Mouse (Mus musculus) ES-E14 (cell line): ENCODE measurements at regions not wholly inside any gene's neighbourhood (a gene's known extent, or its start where the extent isn't known, plus 50 kb on each side); places are given as distances from the start of the nearest gene placed in this dataset.
A peak's percentile ranks its signal among the peaks of the same experiment; 100 is the strongest.

Source experiments
- DNase-seq: peaks from one replicate; pipeline ENCODE4 v3.0.0-alpha.2; 2013; ENCODE audit warnings: low read depth, low spot score
- H3K27ac ChIP-seq: 2 replicates; pipeline ENCODE4 v1.5.1; 2012; ENCODE audit warnings: low read depth, mild to moderate bottlenecking, low read length, moderate library complexity, mixed read lengths; ENCODE audit not compliant: poor library complexity, insufficient read depth, severe bottlenecking
- H3K36me3 ChIP-seq: 2 replicates; pipeline ENCODE4 v1.6.1; 2012; ENCODE audit warnings: mild to moderate bottlenecking, low read length, moderate library complexity, mixed read lengths; ENCODE audit not compliant: control insufficient read depth, poor library complexity, insufficient read depth, severe bottlenecking
- H3K4me1 ChIP-seq, 2 experiments: fragments of 150-350 bp in 1 of 2; sonication (generic) in 1 of 2; 2 replicates each; pipeline ENCODE4 v1.6.1; 2012; ENCODE audit warnings: low read length in 2 of 2, mild to moderate bottlenecking in 1 of 2, mixed read lengths in 1 of 2; ENCODE audit not compliant: control insufficient read depth in 2 of 2, insufficient read depth in 2 of 2, poor library complexity in 1 of 2
- H3K4me3 ChIP-seq, 2 experiments: fragments of 150-350 bp in 1 of 2; sonication (generic) in 1 of 2; 2 replicates each; pipeline ENCODE4 v1.5.1; 2012; ENCODE audit warnings: low read length in 2 of 2, low read depth in 1 of 2, mild to moderate bottlenecking in 1 of 2, mixed read lengths in 1 of 2; ENCODE audit not compliant: insufficient read depth in 1 of 2, poor library complexity in 1 of 2, severe bottlenecking in 1 of 2
- H3K9ac ChIP-seq: 2 replicates; pipeline ENCODE4 v1.6.1; 2012; ENCODE audit warnings: low read depth, mild to moderate bottlenecking, low read length, mixed read lengths; ENCODE audit not compliant: poor library complexity, insufficient read depth, severe bottlenecking
- H3K9me3 ChIP-seq: fragments of 150-350 bp; sonication (generic); 2 replicates; pipeline ENCODE4 v1.6.1; 2012; ENCODE audit warnings: low read depth, mild to moderate bottlenecking, low read length; ENCODE audit not compliant: control insufficient read depth, insufficient read depth
- CHD2 ChIP-seq: IDR thresholded peaks from 2 replicates; pipeline ENCODE4 v1.6.1; 2014; ENCODE audit warnings: mild to moderate bottlenecking, low read depth, low read length, inconsistent platforms
- HCFC1 ChIP-seq: IDR thresholded peaks from 2 replicates; pipeline ENCODE4 v1.6.1; 2012; ENCODE audit warnings: low read length, inconsistent platforms, borderline replicate concordance; ENCODE audit not compliant: insufficient read depth
- MAFK ChIP-seq: IDR thresholded peaks from 2 replicates; pipeline ENCODE4 v1.6.1; 2014; ENCODE audit warnings: mild to moderate bottlenecking, low read depth, low read length, inconsistent platforms; ENCODE audit not compliant: insufficient read depth
- ZC3H11A ChIP-seq: IDR thresholded peaks from 2 replicates; pipeline ENCODE4 v1.6.1; 2012; ENCODE audit warnings: low read depth, mild to moderate bottlenecking, inconsistent platforms, low read length, borderline replicate concordance
- ZNF384 ChIP-seq: IDR thresholded peaks from 2 replicates; pipeline ENCODE4 v1.6.1; 2012; ENCODE audit warnings: low read depth, low read length, inconsistent platforms
- in situ Hi-C, 2 experiments: fragments of 600-800 bp; cut with MboI; formaldehyde crosslinking; loops; one replicate each; pipeline ENCODE4 v1.15.1; 2025; ENCODE audit warnings: low sequenced_read_pairs in 2 of 2, inconsistent platforms in 1 of 2; ENCODE audit not compliant: unreplicated experiment in 2 of 2

DNA sequence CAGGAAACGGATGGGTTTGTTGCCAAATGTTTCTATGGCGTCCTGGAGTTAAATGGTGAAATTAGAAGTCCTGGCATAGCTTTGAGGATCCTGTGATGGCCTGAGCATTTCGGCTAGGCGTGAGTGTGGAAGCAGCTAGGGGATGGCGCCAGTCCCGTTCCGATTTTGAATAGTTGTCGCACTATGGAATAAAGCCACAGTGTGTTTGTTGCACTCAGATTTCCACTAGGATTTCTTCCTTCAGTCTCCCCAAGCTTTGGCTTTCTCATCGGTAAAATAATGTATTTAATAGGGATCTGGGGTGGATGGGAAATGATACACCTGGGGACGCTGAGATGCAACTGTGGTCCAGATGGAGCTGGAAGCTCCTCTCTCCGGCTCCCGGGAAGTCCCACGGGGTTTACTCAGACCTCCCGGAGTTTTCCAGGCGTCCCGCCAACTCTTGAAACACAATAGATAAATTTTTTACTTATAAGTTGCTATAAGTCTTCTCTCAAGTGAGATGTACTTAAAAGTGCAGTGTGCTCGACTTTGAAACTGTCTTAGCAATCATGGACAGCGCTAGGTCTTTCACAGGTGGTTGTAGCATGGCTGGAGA lies 203.7 kb downstream of the Spata18 start:
- no peaks in the 10 kb centered on the region for H3K9me3 ChIP-seq
- H3K4me1 ChIP-seq = peaks cover 0 to 3% of the 10 kb centered on the region in 2 experiments; a peak in 2 of 4 replicates
- no peaks in the 10 kb centered on the region for H3K36me3 ChIP-seq
- in situ Hi-C loops = loop anchor here (10.0 to 25.0 kb wide), 3 partner anchors 170 to 432 kb away; no protein-coding TSS in a partner anchor
- H3K27ac ChIP-seq = no peak overlapping the region
- no peak overlapping the region for H3K9ac ChIP-seq
- no peak for DNase-seq
- TF ChIP-seq CHD2 = no peak
- H3K4me3 ChIP-seq = no peak overlapping the region

GRCm38 (mm10) chr5:73859320-73859719 lies 208.1 kb downstream of the Spata18 start:
- no peak for DNase-seq
- in situ Hi-C loops = loop anchor here (10.0 to 25.0 kb wide), 3 partner anchors 175 to 428 kb away; no protein-coding TSS in a partner anchor
- no peak overlapping the region for H3K9ac ChIP-seq
- no peaks in the 10 kb centered on the region for H3K36me3 ChIP-seq
- TF ChIP-seq MAFK (no peak), ZC3H11A (no peak), HCFC1 (no peak), CHD2 (no peak), ZNF384 (no peak)
- H3K9me3 ChIP-seq = no peaks in the 10 kb centered on the region
- no peak overlapping the region for H3K27ac ChIP-seq
- H3K4me3 ChIP-seq = no peak overlapping the region
- no peaks in the 10 kb centered on the region; a peak in 1 of 4 replicates for H3K4me1 ChIP-seq

GRCm38 (mm10) chr5:73864138-73864761 lies 204.0 kb downstream of the Usp46 start:
- DNase-seq = peak; percentile 78
- in situ Hi-C loops = loop anchor here in 1 of 2 experiments (25.0 kb wide), 1 partner anchor 423 kb away; no protein-coding TSS in a partner anchor
- H3K27ac ChIP-seq = no peak overlapping the region

DNA sequence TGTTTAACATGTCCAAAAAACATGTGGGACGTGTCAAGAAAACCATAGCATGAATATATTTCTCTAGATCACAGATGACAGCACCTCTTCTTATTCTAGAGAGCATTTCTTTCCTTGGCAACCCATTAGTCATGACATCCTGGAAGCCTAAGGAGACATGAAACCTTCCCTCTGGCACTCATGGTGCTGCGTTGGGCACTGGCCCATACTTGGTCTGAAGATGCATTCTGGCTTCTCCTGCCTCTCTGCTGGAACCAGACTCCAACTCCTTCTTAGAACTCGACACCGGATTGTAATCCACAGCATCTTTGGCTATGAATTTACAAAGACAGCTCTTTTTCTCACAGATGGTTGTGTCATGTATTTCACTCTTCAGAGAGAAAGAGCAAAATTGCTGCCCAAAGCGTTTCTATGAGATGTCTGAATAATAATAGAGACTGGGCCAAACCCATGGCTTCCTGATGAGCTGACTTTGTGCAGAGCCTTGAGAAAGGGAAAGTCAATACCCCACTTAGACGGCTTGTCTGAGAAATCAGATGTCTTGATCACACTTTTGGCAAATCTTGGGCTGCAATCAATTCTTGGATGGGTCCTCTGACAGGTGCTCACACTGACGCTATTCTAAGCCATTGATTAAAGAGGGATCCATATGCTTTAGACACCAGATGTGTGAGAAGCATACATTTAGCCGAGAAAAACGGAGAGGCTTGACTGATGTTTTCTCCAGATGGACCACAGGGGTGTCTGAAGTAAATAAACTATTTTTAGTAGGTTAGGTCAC lies 195.4 kb downstream of the Usp46 start:
- H3K4me1 ChIP-seq = no peaks in the 10 kb centered on the region
- TF ChIP-seq ZNF384 (no peak), HCFC1 (no peak), MAFK (no peak), ZC3H11A (no peak), CHD2 (no peak)
- H3K27ac ChIP-seq = no peak overlapping the region
- no peaks in the 10 kb centered on the region for H3K9me3 ChIP-seq
- no peak overlapping the region for H3K9ac ChIP-seq
- H3K4me3 ChIP-seq = no peak overlapping the region
- in situ Hi-C loops = loop anchor here in 1 of 2 experiments (25.0 kb wide), 1 partner anchor 414 kb away; no protein-coding TSS in a partner anchor
- no peaks in the 10 kb centered on the region for H3K36me3 ChIP-seq
- DNase-seq = no peak

More at GRCm38 (mm10) chr5:73864138-73864761, 204.0 kb downstream of the Usp46 start:
- Histone ChIP-seq H3K4me1 (no peaks in the 10 kb centered on the region), H3K9me3 (no peaks in the 10 kb centered on the region), H3K4me3 (no peak overlapping the region), H3K36me3 (no peaks in the 10 kb centered on the region), H3K9ac (no peak overlapping the region)
- TF ChIP-seq ZNF384 (no peak), ZC3H11A (peak; percentile 67; the same call in 1 of the 2 replicates)
